Mouse (Mus musculus) fat pad, adult 2 months (tissue): ENCODE data around the gene Sft2d1.
A peak's percentile ranks its signal among the peaks of the same experiment; 100 is the strongest.
"Not testable (repeated sequence)": the region's sequence is repeated elsewhere in the genome, so short reads cannot be mapped to it uniquely, and the experiment has no call there.

ENCODE experiments used
- DNase-seq: peaks from one replicate; pipeline ENCODE4 v3.0.0-alpha.2; 2011; ENCODE audit warnings: low read depth, low spot score; ENCODE audit errors: extremely low read depth

Gene Sft2d1

DNA sequence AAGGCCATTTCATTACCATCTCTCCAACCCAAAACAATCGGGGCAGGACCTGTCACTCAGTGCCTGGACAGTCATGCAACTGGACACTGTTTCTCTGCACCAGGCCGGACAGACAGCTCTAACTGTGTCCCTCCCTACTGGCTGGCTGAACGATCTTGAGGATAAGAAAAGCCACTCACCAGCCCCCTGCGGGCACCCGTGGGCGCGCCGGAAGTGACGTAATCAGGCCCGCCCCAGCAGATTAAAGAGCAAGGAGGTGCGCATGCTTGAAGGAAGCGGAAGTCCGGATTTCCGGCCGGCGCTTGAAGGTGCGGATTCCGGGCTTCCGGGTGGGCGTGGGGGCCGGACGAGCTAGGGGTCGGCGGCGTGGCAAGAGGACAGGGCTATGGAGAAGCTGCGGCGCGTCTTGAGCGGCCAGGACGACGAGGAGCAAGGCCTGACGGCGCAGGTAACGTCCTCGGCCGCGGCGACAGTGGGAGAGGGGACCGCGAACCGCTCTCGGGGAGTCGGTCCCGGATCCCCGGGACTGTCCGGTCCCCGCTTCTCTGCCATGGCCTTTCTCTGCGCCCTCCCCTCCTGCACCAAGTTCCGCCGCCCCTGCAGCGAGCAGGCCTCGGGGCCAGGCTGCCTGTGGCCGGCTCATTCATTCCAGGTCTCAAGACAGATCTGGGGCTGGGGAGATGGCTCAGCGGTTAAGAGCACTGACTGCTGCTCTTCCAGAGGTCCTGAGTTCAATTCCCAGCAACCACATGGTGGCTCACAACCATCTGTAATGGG lies at the start of gene Sft2d1:
TSS of gene Sft2d1 (plus strand) at position 265 of the 777 bp plus-strand sequence.
- no peak for DNase-seq

DNA sequence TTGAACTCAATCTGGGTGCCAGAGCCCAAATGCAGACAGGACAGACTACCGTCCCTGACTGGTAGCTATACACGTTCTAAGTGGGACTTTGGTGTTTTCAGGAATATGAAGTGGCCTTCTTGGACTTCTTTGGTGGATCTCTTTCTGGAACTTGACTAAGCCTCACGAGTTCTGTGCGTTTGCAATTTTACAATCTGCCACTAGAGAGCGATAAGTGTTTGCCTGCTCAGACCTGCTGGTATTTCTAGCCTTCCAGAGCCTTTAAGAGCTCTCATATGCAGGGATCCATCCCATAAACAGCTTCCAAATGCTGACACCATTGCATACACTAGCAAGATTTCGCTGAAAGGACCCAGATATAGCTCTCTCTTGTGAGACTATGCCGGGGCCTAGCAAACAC lies 46.3 kb upstream of the Sft2d1 start:
- not testable (repeated sequence) for DNase-seq

DNA sequence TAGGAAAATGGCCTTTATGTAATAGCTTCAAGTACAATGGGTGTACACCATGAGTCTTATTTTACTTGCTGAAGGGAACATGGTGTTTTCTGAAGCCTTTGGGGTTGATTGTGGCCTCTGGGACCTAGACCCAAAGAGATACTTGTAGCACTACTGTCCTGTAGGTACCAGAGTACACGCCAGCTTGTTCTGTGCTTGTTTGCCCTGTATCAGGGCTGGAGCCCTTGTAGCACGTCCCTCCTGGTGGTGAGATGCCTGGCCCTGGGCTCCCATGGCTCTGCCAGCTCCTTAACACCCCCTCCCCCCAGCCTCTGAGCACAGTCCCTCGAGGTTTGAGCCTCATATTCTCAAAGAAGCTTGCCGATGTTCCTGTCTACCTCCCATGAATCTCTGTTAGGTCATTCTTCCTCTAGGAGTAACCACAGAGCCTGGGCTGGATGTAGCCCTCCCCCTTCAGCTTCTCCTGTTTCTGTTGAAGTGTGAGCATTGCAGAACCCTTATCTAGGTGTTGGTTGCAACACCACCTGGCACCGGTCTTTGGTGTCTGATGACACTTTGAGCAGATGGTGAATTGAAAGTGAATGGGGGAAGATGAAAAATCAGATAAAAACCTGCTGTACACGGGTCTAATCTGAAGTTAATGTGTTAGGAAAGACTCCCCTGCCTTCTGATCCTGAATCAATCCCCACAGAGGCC lies 38.7 kb upstream of the Sft2d1 start:
- DNase-seq: no peak

DNA sequence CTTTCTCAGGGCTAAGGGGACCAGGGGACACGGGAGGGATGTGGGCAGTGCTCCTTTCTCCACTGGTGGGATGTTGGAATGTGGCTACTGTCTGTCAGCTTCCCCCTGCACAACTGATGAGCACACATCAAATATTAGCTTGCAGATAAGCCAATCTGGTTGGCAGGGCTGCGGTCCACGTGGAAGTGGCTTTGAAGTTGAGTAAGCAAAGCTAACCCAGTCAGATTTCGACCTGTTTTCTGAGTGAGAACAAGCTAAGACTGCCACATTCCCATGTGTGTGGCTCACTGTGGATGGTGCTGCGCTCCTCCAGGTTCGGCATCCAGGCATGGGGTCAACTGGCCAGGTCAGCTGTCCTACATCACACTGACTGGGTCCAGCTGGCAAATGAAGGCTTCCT lies 38.0 kb upstream of the Sft2d1 start:
- no peak for DNase-seq

DNA sequence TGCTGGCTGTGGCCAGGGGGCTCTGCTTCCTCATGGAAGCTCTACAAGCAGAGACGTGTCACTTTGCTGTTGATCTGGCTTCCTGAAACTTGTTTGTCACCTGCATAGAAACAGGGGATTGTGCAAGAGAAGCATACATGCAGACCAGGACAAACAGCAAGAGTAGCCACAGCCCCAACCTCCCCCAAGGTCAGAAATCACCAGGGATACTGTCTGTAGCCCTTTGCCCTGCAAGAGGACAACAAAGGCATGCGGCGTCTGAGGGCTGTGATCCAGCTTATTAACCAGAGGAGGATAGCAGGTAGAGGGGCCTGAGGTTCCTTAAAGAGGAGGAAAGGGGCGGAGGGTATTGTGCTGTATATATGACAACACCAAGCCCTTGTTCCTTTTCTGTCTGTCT lies 34.8 kb upstream of the Sft2d1 start:
- DNase-seq: no peak

DNA sequence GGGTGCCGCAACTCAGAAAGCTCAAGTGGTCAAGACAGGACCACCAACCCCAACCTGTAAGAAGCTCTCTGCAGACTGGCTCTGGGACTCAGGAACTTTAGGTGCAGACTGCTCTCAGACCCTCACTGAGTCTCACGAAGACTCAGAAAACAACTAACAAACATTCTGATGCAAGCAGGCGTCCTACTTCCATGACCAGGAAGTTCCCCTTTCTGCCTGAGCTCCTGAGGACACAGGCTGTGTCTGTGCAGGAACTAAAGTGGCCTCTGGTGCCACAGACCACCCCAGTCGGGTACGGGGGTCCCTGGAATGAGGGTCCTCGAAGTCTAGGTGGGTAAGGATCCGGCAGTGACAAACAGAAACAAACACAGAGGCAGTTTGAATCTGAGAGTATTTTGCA lies 34.2 kb upstream of the Sft2d1 start:
- DNase-seq: no peak

DNA sequence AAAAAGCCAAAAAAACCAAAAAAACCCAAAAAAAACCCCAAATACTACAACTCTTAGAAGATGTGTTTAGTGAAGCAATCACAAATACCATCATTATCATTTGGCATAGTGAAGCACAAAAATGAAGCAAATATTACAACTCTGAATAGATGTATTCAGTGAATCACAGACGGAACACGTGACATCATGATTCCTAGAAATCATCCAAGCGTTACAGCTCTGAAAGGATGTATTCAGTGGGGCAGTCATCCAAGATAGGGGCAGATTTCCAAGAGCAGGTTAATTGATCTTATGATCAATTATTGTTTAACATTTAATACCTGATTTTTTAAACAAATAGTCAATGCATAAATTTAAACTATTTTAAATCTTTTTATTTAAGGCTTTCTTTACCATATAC lies 33.6 kb upstream of the Sft2d1 start:
- no peak for DNase-seq

DNA sequence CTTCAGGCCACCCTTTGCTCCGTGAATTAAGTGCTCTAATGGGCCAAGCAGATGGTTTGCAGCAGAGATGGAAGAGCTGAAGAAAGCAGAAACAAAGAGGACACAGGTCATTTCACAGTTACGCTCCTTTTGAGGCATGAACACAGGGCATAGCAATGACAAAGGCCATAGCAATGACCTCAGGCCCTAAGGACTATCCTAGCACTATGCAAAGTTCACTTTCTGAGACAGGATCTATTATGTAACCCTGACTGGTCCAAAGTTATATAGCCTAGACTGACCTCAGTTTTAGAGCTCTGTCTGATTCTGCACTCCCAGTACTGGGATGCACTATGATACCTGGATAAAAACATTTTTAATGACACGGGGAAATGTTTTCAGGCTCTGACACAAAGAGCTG lies 32.5 kb upstream of the Sft2d1 start:
- DNase-seq: no peak

DNA sequence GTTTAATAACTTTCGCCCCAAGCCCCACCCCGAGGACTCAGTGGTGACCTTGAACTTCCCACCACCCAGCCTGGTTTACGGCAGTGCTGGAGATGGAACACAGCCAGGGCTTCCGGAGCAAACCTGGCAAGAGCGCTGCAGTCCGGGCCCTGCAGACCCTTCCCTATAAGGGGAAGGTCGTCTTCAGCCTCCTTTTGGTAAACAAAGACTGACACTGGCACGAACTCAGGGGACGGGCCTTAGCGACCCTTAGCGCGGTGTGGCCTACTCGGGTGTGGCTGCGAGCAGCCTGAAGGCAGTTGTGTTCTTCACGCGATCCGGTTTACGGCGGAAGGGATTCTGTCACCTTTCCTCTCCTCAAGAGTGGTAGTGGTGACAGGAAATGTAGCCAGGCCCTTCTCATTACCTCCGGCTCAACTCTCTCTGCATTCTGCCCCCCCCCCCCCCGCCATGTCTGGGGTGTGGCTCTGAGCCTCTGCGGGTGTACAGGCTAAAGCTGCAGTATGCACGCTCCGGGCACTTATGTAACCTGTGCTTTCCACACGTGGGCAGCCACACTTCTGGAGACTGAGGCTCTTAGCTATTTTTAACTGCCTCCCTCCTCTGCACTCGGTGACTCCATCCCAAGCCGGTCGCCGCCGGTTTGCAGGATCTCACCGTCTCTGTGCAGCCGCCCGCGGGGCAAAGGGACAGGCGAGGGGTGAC lies 27.9 kb upstream of the Sft2d1 start, which contains the start of gene Mpc1:
TSS of gene Mpc1 (plus strand) at position 84 of the 705 bp plus-strand sequence.
- DNase-seq: no peak

DNA sequence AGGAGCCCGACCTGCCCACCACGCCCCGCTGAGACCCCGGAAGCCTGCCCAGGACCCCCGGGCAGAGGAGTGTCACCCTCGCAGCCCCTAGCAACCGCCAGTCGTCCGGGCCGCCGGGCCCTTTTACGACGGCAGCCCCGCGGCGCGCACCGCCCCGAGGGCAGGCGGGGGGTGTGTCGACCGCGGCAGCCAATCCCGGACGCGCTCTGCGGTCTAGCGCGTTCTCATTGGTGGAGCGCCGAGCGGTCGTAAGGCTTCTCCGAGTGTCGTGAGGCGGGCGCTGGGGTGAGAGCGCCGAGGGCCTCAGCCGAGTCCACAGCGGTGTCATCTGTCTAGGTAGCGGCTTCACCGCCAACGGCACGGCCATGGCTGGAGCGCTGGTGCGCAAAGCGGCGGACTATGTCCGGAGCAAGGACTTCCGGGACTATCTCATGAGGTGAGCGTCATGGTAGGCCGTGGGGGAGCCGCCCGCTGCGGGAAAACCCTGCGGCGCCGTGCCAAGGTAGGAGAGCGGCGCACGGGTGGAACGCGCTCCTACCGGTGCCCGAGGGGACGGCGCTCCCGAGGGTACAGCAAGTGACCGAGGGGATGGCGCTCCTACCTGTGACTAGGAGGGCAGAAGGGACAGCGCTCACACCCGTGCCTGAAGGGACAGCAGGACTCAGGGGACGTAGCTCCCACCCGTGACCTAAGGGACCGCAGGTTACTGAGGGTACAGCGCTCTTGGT lies 27.2 kb upstream of the Sft2d1 start:
- no peak for DNase-seq

DNA sequence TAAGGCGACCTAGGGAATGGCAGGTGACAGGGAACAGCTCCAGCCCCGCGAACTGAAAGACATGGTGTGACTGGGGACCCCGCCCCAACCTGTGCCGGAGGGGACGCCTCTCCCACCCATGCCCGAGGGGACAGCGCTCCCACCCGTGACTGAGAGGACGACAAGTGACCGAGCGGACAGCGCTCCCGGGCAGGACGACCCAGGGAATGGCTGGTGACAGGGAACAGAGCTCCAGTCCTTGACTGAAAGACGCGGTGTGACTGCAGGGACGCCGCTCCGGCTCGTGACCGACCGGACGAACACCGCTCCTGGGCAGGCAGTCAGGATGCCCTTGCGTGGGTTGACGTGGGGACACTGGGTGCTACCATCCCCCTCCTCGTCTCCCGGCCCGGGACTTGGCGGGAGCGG lies 26.6 kb upstream of the Sft2d1 start:
- DNase-seq: no peak

DNA sequence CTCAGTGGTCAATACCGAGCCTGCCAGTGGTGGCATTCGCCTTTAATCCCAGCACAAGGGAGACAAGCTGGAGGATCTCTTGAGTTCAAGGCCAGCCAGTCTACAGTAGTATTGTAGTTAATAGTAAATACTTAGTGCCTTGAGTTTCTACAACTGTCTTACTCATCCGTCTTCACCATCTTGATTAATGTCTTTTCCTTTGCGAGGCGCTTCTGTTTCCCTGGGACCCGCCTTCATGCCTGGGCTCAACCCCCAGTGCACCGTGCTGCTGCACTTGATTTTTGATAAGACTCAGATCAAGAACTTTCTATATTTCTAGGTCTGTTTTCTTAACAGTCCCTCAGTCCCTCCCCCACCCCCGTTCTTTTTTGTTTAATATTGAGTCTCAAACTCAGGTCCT lies 25.8 kb upstream of the Sft2d1 start:
- DNase-seq: no peak

DNA sequence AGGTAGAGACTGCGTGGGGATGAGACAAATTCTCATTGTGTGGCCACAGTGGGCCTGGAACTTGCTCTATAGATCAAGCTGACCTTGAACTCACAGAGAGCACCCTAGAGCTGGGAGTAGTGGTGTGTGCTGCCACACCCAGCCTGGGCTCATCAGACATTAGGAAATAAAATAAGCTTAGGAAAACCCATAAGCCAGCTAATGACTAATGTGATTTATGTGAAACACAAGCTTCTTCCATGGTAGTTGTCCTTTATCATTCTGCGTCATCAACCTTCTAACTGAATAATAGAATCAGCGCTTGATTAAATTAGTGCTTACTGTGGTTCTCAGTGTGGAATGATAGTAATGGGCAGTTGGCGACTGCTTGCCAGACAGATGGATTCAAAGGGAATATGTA lies 23.9 kb upstream of the Sft2d1 start:
- DNase-seq: no peak

DNA sequence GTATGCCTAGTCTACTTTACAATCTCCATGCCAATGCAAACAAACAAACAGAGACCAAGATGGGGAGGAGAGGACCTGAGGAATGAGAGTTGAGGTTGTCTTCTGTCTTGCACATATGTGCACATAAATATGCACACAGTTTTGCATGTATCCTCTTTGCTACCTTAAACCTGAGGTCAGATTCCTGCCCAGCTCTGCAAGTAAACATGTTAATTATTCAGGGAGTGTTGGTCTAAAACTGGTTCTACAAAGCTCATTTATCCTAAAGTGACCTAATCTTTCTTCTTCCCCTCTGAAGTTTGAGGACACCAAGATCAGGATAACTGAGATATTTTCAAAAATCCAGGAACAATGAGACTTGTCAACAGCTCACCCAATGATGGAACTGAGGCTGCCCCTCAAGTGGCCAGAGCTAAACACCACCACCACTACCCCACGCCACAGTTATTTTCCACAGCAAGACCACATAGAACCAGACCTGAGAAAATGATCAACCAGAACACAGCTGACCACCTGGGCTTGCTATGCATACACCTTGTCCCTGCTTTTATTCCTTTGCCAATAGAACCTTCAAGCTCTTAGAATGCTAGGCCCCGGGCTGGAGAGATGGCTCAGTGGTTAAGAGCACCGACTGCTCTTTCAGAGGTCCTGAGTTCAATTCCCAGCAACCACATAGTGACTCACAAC lies 20.8 kb upstream of the Sft2d1 start:
- no peak for DNase-seq

DNA sequence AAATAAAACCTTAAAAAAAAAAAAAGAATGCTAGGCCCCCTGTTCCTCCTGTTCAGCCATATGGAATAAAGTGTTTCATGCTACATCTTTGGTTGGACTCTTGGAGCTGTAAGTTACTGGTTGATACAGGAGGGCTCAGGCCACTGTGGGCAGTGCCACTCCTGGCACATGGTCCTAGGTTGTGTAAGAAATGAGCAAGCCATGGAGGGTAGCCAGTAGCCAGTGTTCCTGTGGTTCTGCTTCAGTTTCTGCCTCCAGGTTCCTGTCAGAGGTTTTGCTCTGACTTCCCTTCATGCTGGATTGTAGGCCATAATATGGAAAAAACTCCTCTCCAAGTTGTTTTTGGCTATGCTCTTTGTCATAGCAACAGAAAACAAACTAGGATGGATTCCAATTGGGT lies 20.2 kb upstream of the Sft2d1 start:
- no peak for DNase-seq

DNA sequence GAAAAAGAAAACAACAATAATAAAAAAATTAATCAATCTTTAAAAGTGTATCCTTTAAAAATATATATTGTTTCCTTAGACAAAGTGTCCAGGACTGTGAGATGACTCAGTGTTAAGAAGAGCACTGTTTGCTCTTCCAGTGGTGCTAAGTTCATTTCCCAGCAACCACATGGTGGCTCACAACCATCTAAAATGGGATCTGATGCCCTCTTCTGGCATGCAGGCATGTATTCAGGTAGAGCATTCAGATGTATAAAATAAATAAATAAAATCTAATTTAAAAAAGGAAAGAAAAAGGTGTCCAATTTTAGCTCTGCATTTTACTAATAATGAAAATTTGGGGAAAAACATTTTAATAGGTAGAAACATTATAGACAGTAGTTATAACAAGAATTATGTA lies 15.1 kb upstream of the Sft2d1 start:
- no peak for DNase-seq

DNA sequence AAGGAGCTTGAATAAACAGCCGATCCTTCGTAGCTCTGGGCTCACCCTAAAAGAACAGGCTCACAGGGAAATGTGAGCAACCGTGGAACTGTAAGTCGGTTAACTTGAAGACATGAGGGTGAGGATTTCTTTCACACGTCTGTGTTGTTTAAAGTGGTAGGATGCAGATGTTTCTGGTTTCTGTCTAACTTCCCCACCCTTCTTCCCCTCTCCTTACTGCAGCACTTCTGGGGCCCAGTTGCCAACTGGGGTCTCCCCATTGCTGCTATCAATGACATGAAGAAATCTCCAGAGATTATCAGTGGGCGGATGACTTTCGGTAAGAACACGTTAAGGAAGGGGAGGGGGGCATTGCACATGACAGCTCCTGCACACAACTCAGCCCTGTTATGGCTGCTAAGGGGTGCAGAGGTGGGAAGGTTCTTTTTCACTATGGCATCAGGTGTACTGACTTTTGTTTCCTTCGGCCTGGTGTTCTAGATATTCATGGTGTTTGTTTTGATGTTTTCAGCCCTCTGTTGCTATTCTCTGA lies 14.5 kb upstream of the Sft2d1 start:
- DNase-seq: no peak

DNA sequence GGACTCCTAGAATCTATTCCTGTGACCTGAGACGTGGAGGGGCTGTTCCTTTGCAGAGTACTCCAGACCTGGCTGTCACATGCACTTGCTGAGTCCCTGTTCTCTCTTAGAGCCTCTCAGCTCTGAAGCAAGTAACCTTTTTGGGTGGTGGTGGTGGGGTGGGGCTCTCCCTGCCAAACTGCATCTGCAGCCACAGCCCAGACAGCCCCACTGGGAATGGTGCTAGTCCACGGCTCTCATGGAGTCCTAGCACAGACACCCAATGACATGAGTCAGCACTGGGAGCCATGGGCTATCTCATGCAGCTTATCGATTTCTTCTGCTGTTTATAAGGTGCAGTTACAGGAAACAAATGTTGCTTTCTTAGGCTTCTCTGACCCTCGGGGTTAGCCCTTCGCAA lies 13.2 kb upstream of the Sft2d1 start:
- DNase-seq: no peak

DNA sequence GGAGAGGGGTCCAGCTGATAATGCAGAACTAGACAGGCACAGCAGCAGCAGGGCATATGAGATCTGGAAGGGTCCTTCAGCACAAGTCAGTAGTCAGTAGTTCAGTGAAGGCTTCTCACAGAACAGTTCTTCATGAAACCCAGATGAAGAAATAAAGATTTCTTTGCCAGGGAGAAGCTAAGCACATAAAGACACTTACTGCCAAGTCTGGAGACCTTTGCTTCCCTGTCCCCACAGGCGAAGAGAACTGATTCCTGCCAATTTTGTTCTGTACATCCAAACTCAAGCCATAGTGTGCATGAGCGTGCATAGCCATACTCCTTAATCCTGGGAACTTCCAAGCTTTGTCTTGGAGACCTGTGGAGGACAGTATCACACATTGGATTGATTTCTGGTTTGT lies 12.6 kb upstream of the Sft2d1 start:
- DNase-seq: no peak

DNA sequence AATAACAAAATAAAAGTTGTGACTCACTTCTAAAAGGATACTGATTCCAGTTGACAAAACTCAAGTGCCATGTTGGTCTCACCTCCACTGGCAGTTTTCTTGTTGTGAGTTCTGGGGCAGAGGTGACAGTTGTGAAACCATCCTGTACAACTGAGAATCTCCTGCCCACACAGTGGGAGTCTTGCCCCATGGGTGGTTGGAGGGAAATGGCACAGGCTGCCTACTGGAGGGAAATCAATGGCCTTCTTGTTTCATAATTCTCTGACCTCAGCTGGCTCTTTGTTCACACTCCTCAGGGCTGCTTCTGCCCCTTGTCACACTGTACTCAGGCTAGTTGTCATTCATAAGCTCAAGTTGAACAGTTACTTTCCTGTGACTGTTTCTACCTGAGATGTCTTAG lies 11.4 kb upstream of the Sft2d1 start:
- DNase-seq: peak; percentile 96
